Mouse (Mus musculus) right cerebral cortex, postnatal 36 days (tissue): Measurements from ENCODE around the gene Fbxl2.

Experiments used
- DNase-seq, 2 experiments: peaks; one replicate each; pipeline ENCODE4 v3.0.0; 2022; ENCODE audit warnings: low spot score in 2 of 2, mixed read lengths in 1 of 2

Fbxl2 gene

GRCm38 (mm10) chr9:113974945-113975344, 71.0 kb downstream of the Fbxl2 start:
- no peak for DNase-seq

GRCm38 (mm10) chr9:113973857-113974256, 72.1 kb downstream of the Fbxl2 start:
- no peak for DNase-seq

GRCm38 (mm10) chr9:113971615-113972014, 74.4 kb downstream of the Fbxl2 start:
- no peak for DNase-seq

- DNase-seq: no peak
These were observed 76.0 kb downstream of the Fbxl2 start for GRCm38 (mm10) chr9:113970041-113970440.

GRCm38 (mm10) chr9:113969399-113969798, 76.6 kb downstream of the Fbxl2 start:
- no peak for DNase-seq

DNA sequence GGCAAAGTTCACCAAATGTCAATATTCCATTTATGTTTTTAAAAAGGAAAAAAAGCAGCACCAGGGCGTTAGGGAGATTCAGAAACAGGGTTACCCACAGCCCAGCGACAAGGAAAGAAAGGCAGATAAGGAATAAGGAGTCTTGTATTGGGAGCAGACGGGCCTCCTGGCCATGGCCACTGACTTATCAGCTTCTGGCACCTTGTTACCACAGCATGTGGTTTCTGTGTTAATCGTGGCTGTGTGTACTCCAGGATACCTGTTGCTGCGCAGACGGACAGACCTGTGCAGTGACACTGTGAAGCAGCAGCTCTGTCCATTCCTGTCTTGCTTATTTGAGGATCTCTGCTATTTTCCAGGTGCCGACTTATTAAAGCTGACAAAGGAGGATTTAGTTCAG, 77.0 kb downstream of the Fbxl2 start:
- no peak for DNase-seq

- DNase-seq: no peak
These were observed 79.2 kb downstream of the Fbxl2 start for GRCm38 (mm10) chr9:113966838-113967237.

GRCm38 (mm10) chr9:113964415-113964814, 81.6 kb downstream of the Fbxl2 start:
- no peak for DNase-seq

DNA sequence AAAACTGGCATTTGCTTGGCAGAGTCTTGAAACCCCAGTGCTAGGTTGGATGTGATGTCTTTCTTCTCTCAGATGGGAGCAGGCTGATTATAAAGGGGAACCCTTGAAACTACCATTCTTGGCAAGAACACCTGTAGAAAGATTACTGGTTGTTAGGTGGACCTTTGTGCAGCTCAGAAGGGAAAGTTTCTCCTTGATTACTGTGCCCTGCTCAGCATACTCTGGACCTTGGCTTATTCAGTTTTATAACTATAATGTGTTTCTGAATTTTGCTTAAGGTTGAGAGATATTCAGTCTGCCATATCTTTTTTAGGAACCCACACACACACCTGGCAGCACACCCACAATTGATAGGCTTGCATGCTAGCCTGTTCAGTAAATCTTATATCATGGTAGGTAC, 82.3 kb downstream of the Fbxl2 start:
- DNase-seq: no peak

- DNase-seq: no peak
These were observed 88.2 kb downstream of the Fbxl2 start for GRCm38 (mm10) chr9:113957777-113958176.

DNA sequence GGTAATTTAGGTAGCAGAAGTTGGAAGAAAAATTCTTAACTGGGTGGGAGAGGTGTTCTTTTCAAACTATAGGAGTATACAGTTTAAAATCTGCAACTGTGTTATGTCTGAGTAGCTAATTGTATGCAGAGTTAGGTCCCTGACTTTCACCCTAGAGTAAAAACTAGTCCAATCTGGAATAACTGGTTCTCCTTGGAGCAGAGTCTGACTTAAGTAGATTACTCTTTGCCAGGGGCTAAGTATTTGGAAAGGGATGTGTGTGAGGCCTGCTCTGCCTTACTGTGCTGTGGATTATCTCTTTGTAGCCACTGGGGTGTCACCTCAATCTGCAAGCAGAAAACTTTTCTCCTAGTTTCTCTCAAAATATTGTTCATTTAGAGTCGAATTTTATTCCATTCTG, 98.8 kb downstream of the Fbxl2 start:
- no peak for DNase-seq

GRCm38 (mm10) chr9:113943372-113943771, 102.6 kb downstream of the Fbxl2 start:
- no peak for DNase-seq

DNA sequence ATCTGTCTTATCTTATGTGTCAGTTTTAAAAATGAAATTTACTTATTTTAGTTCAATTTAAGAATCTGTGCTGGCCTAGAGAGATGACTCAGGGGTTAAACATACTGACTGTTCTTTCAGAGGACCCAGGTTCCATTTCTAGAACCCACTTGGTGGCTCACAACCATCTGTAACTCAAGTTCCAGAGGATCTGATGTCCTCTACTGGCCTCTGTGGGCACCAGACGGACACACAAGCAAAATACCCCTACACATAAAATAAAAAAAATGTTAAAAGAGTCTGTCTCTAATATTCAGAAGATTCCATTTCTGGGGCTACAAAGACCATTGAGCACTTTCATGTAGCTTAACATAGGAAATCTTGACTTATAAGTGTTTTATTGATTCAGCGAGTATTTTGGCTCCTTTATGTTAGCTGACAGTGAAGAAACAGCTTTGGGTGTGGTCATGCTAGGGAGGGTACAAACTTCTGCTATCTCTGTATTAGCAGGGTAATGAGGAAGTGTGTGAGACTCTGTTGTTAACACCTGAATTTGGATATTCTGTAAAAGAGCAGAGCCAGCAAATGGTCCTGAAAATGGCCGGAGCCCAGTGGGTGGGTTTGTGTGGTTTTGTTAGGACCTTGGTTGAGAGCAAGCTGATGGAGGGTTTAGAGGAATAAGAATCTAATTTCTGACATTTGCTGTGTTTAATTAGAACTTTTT, 104.7 kb downstream of the Fbxl2 start:
- DNase-seq: no peak

GRCm38 (mm10) chr9:113939063-113939850, 106.7 kb downstream of the Fbxl2 start:
- DNase-seq: no peak

DNA sequence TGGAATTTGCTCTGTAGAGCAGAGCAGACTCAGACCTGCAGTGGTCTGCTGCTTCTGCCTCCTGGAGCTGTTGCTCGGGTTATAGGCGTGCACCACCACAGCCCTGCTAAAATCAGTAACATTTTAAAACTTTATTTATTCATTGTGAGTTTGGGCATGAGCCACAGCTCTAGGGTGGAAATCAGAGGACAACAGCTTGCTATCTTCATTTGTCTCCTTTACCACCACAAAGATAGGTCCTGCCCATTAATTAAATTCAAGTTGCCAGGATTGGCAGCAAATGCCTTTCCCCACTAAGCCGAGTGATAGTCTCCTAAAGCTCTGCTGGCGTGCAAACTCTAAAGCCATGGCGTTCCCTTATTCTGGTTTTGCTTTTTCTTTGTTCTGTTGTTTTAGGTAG, 110.4 kb downstream of the Fbxl2 start:
- no peak for DNase-seq

DNA sequence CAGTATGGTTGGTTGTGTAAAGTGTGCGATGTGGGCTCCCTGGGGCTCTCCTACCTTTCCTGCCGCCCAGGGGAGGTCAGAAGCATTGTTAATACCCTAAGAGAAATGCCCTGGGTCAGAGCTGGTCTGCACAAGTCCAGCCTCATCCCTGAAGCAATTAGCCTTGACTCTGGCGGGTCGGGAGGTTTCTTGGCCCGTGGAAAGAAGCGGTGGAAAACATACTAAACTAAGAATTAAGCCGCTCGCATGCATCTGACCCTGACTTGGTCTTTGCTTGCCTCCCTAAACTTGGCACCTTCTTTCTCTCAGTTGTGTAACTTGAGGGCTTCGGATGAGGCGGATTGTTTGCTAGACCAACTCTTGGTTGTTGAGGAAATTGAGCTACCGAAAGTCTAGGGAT, 113.5 kb downstream of the Fbxl2 start:
- no peak for DNase-seq

GRCm38 (mm10) chr9:113932100-113932470, 113.9 kb downstream of the Fbxl2 start:
- DNase-seq: no peak

GRCm38 (mm10) chr9:113931375-113932099, 114.5 kb downstream of the Fbxl2 start:
- no peak for DNase-seq

DNA sequence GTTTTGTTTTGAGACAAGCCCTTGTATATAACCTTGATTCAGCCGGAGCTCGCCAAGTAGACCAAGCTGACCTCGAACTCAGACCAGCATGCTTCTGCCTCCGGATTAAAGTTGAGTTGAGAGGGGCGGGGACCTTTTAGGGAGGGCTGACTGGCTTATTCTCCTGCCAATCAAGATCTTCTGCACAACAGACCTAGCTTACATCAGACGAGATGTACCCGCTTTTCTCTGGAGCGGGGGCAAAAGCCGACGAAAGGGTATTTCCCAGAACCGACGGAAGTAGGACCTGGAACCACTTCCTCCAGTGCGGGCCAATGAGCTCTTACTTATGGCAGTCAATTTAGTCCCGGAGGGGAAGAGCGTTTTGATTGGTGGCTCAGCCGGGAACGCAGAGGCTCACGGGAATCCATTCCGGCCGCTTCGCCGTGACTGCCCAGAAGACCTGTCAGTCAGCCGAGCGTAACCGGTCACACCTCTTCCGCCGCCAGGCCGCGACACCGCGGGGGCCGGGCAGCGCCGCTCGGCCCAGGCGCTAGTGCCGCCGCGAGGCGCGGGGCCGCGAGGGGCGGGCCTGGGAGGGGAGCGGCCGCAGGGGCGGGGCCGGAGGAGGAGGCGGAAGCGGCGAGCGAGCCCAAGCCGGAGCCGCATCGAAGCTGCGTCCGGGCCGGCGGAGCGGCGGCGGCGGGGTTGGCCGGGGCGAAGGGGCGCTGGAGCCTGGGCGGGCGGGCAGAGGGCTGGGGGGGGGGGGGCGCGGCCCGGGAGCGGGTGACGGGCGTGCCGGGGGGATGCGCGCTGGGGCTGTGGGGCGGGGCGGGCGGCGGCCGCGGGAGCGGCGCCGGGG, 115.2 kb downstream of the Fbxl2 start, which contains the start of gene Ubp1:
Gene Ubp1 (plus strand): TSS at position 401 of the 841 bp plus-strand sequence.
- DNase-seq: peak; percentile 97 to 99

DNA sequence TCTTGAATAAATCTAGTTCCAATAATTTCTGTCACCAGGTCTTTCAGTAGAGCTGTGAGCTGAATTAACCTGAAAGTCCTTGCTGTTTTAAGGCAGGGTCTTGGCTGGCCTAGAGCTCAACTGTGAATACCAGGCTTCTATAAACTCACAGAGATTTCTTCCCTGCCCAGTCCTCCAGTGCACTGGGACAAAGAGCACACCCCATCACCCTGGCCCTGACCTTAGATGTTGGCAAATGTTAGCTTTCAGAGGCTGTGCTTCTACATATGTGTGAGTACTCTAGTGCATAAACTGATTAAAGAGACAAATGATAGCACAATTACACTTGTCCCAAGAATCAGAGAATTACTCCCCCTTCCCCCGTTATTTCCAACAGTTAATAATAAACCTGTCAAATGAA, 116.3 kb downstream of the Fbxl2 start:
- no peak for DNase-seq

GRCm38 (mm10) chr9:113928591-113928990, 117.4 kb downstream of the Fbxl2 start:
- DNase-seq: no peak

- DNase-seq: no peak
These were observed 121.1 kb downstream of the Fbxl2 start for GRCm38 (mm10) chr9:113924883-113925282.
